Mouse (Mus musculus) lung, adult 2 months (tissue): ENCODE measurements around the gene Kif22.

ENCODE experiments used
- CTCF ChIP-seq: fragments of 200-500 bp; IDR thresholded peaks from 2 replicates; pipeline ENCODE4 v1.5.1; 2011; ENCODE audit warnings: mild to moderate bottlenecking, low read length, control low read depth; ENCODE audit not compliant: insufficient read depth
- POLR2A ChIP-seq: fragments of 200-500 bp; IDR thresholded peaks from 2 replicates; pipeline ENCODE4 v1.6.1; 2011; ENCODE audit warnings: low read depth, mild to moderate bottlenecking, control low read depth, low read length, borderline replicate concordance; ENCODE audit errors: extremely low read depth

DNA sequence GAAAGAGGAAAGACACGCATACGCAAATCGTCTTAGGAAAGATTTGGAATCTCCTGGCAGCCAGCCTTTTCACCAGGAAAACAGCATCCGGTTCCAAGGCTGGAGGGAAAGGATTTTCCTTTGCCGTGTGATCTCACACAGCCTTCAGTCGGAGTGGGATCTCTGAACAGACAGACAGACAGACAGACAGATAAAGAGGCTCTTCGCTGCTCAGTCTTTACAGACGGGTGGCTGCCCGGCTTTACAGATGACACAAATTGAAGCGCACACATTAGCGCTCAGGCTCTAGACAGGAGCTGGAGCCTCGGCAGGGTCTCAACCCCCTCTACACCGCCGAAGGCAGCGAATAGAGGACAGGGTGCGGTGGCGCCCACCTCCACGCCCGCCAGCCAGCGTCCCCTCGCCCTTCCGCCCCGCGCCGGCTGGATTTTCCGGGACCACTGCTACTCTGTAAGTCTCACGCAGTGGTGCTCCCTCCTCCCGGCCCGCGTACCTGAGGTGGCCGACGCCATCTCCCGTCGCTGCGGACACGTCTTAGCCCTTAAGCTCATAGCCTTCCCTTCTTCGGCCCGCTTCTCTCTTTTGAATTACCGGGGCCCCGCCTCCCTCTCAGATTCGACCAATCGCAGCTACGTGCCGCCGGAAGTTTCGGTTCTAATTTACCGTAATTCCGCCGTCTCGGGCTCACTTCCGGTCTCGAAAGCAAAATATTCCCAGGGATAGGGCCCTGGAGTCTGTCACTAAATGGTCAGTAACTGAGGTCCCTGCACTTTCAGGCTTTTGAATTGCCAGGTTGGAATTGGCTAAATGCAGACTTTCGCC lies at the start of gene Kif22:
- TF ChIP-seq CTCF (no peak), POLR2A (no peak)
